17 mouse cellular contexts compared by ENCODE assay signal in the genomic region with DNA sequence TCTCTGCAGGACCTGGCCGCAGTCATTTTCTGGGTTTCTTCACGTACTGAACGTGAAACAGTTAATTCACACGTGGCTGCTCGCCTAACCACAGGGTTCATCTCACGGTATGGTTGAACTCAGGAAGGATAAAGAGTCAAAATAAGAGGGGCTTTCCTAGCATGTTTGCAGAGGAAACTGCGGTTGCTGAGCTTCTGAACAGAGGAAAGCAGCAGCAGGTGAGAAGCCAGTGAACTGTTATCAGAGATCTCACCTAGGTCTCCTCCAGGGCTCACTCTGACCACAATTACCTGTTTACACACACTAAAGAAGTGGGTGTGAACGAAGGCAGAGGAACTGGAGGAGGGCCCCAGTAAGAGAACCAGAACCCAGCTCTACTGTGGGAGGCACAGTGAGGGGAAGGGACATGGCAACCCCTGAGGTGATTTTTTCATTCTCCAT. TPM values are rescaled to one million over a fixed set of nuclear protein-coding genes. Genes with fewer than 3 reads are reported as not detected.
DNase-seq lines count a peak whose midpoint lies in the region; ATAC-seq and TF ChIP-seq lines count a peak whose summit lies in the region.
"Had no signal": no experiment of that assay in that cellular context is flagged by ENCODE, and none has a peak within 500 bp of the region (broad histone marks: within the 10 kb centered on the region; RNA-seq: fewer than 3 reads in every experiment).

No protein-coding gene starts in this region.

- no peak for TF ChIP-seq CTCF in CH12.LX (conservative IDR thresholded peaks at IDR 0.05 in 1 of 2, IDR thresholded peaks at IDR 0.05 in 1 of 2; ENCODE audit: low read depth in 2 of 2, low read length in 2 of 2)

- TF ChIP-seq POLR2A in CH12.LX (IDR thresholded peaks at IDR 0.05; ENCODE audit: low read depth, low read length), result 0 out of 2 replicates have a peak, but pooled peaks have one; percentile 42

- peak overlapping the region; percentile 67 for H3K27ac ChIP-seq in CH12.LX (ENCODE audit: insufficient read depth, low read depth)
- H3K27ac ChIP-seq: heart, embryonic 13.5 days; hindbrain, postnatal 0 days; liver, embryonic 15.5 days had no signal

- TF ChIP-seq EP300 in CH12.LX (IDR thresholded peaks at IDR 0.05; ENCODE audit: low read length), result peak; percentile 94

- in situ Hi-C loops in CH12.LX (cut with MboI; ENCODE audit: low pct_ligation_motif_present, low pct_unique_long_range_greater_than_20kb, low sequenced_read_pairs), result no loop called here

- H3K4me1 ChIP-seq in CH12.LX (ENCODE audit: control insufficient read depth in 1 of 2, insufficient read depth in 2 of 2), result peaks cover 19 to 75% of the 10 kb centered on the region in 2 experiments
- H3K4me1 ChIP-seq: heart, embryonic 13.5 days; liver, embryonic 15.5 days had no signal

- peaks cover 2% of the 10 kb centered on the region for H3K9me3 ChIP-seq in CH12.LX (replicated peaks; ENCODE audit: low read length)
- H3K9me3 ChIP-seq: heart, embryonic 13.5 days; liver, embryonic 15.5 days had no signal

- intact Hi-C loops in heart, postnatal 36 days (cut with DNase I), result no loop called here

- H3K36me3 ChIP-seq in CH12.LX (replicated peaks in 1 of 2; ENCODE audit: control insufficient read depth in 1 of 2, insufficient read depth in 1 of 2, low read length in 1 of 2), result peaks cover 0 to 9% of the 10 kb centered on the region in 2 experiments
- H3K36me3 ChIP-seq: heart, embryonic 13.5 days; liver, embryonic 15.5 days had no signal

- no peaks in the 10 kb centered on the region for H3K27me3 ChIP-seq in CH12.LX (replicated peaks)
- H3K27me3 ChIP-seq: heart, embryonic 13.5 days; liver, embryonic 15.5 days had no signal

- dilution Hi-C loops in CH12.LX (cut with MboI; ENCODE audit: extremely low pct_ligation_motif_present, extremely low pct_unique_long_range_greater_than_20kb, low sequenced_read_pairs), result no loop called here

- H3K9ac ChIP-seq in CH12.LX (ENCODE audit: insufficient read depth, low read depth), result no peak overlapping the region; the same call in 1 of the 2 replicates
- H3K9ac ChIP-seq: heart, embryonic 13.5 days; liver, embryonic 15.5 days had no signal

- peak; percentile 93 for ATAC-seq in neutrophil, adult 5-6 weeks (ENCODE audit: extremely low read depth, insufficient number of reproducible peaks, low FRiP score, poor library complexity, severe bottlenecking)
- ATAC-seq: hindbrain, postnatal 0 days had no signal

- H3K4me3 ChIP-seq in CH12.LX (replicated peaks in 1 of 3; ENCODE audit: low read depth in 2 of 3, low read length in 2 of 3, poor library complexity in 1 of 3), result no peak overlapping the region
- H3K4me3 ChIP-seq: heart, embryonic 13.5 days; liver, embryonic 15.5 days; myocyte had no signal

- DNase-seq in heart, adult 11 months, result peak; percentile 93
- no peak for DNase-seq in heart, postnatal 36 days
- peak; percentile 89 for DNase-seq in CH12.LX (ENCODE audit: extremely low read depth)
- peak; percentile 77 to 83 for DNase-seq in thymus, postnatal 10 days (ENCODE audit: low spot score in 2 of 2)
- DNase-seq in cerebellum, adult 18-20 months, result no peak
- DNase-seq in right cerebral cortex, adult 2 months (ENCODE audit: low spot score in 2 of 2), result no peak
- no peak for DNase-seq in kidney, postnatal 14 days
- DNase-seq: adrenal gland, adult 2 months; gastrocnemius, postnatal 10 days had no signal

- peaks cover 7% of the 10 kb centered on the region; the same call in 1 of the 2 replicates for H3K79me2 ChIP-seq in CH12.LX (replicated peaks; ENCODE audit: control insufficient read depth, extremely low read depth, insufficient read depth, poor library complexity, severe bottlenecking)

- H3K4me2 ChIP-seq in CH12.LX (ENCODE audit: insufficient read depth, low read depth, poor library complexity, severe bottlenecking), result peak overlapping the region; percentile 26
- H3K4me2 ChIP-seq: heart, embryonic 13.5 days; liver, embryonic 15.5 days had no signal

- peak; percentile 20 for TF ChIP-seq RAD21 in CH12.LX (IDR thresholded peaks at IDR 0.05; ENCODE audit: low read depth, low read length)

TF ChIP-seq in CH12.LX, 34 proteins besides CTCF, POLR2A, EP300 and RAD21:
- TF ChIP-seq IRF4 (IDR thresholded peaks at IDR 0.05; ENCODE audit: low read depth, low read length) (peak; percentile 84), ZMIZ1 (IDR thresholded peaks at IDR 0.05; ENCODE audit: low read depth, low read length) (peak; percentile 57; the same call in 1 of the 2 replicates), JUND (conservative IDR thresholded peaks at IDR 0.05; ENCODE audit: low read depth, low read length) (peak; percentile 69), BHLHE40 (IDR thresholded peaks at IDR 0.05; ENCODE audit: low read depth, low read length) (peak; percentile 100), MAFK (IDR thresholded peaks at IDR 0.05; ENCODE audit: insufficient replicate concordance, low read length) (peak; percentile 74), MAZ (IDR thresholded peaks at IDR 0.05; ENCODE audit: low read depth, low read length) (peak; percentile 76; the same call in 1 of the 2 replicates), USF2 (conservative IDR thresholded peaks at IDR 0.05; ENCODE audit: low read depth, low read length) (no peak), SMC3 (IDR thresholded peaks at IDR 0.05; ENCODE audit: low read depth, low read length) (peak; percentile 48), MAX (IDR thresholded peaks at IDR 0.05; ENCODE audit: low read length) (peak; percentile 96), MXI1 (IDR thresholded peaks at IDR 0.05; ENCODE audit: low read depth, low read length) (peak; percentile 88), ETS1 (conservative IDR thresholded peaks at IDR 0.05; ENCODE audit: low read depth, low read length) (peak; percentile 95), TCF12 (IDR thresholded peaks at IDR 0.05; ENCODE audit: low read depth, low read length) (peak; percentile 95), MEF2A (IDR thresholded peaks at IDR 0.05; ENCODE audit: borderline replicate concordance, low read depth, low read length) (peak; percentile 94), USF1 (IDR thresholded peaks at IDR 0.05; ENCODE audit: low read depth, low read length) (peak; percentile 40; the same call in 1 of the 2 replicates), CHD2 (IDR thresholded peaks at IDR 0.05; ENCODE audit: low read length) (peak; percentile 79), HCFC1 (IDR thresholded peaks at IDR 0.05; ENCODE audit: low read depth, low read length) (peak; percentile 32; the same call in 1 of the 2 replicates), ZC3H11A (IDR thresholded peaks at IDR 0.05; ENCODE audit: low read depth, low read length) (no peak), ZKSCAN1 (IDR thresholded peaks at IDR 0.05; ENCODE audit: borderline replicate concordance, low read depth, low read length) (no peak), ELF1 (IDR thresholded peaks at IDR 0.05; ENCODE audit: low read depth, low read length) (no peak; the same call in 1 of the 2 replicates), SIN3A (IDR thresholded peaks at IDR 0.05; ENCODE audit: low read length) (peak; percentile 85), KAT2A (IDR thresholded peaks at IDR 0.05; ENCODE audit: insufficient replicate concordance, low read length) (no peak), MYC (IDR thresholded peaks at IDR 0.05; ENCODE audit: low read depth, low read length) (peak; percentile 98), JUN (IDR thresholded peaks at IDR 0.05; ENCODE audit: insufficient read depth, low read depth, low read length) (peak; percentile 48; the same call in 1 of the 2 replicates), E2F4 (IDR thresholded peaks at IDR 0.05; ENCODE audit: insufficient replicate concordance, low read depth, low read length) (no peak), RCOR1 (conservative IDR thresholded peaks at IDR 0.05; ENCODE audit: low read depth, low read length) (peak; percentile 83)

RNA-seq across cellular contexts. Expression of a gene that starts 6.0 kb away (rescaled TPM):
- 10 to 100 TPM in 1 of 2 experiments, 1 to 10 TPM in 1; 8.1 to 11.8 TPM for total RNA-seq in heart, postnatal 36 days (2021)
- total RNA-seq in CH12.LX (2012; rRNA removed), result 136 and 144 TPM in 2 replicates
- total RNA-seq in CH12.LX (2014; rRNA removed), result 54.5 and 57.4 TPM in 2 replicates
- polyA plus RNA-seq in CH12.LX (2012; ENCODE audit: insufficient read length, low read depth), result 91.8 and 113 TPM in 2 replicates
- 288 and 296 TPM in 2 replicates for total RNA-seq in neutrophil, adult 5-6 weeks (2017)
- polyA plus RNA-seq: myocyte had no signal

RNA-seq across cellular contexts. Expression of a gene that starts 13.1 kb away (rescaled TPM):
- 1 to 10 TPM; 6.0 to 6.6 TPM for total RNA-seq in heart, postnatal 36 days (2021)
- total RNA-seq in CH12.LX (2012; rRNA removed) (82.1 and 82.3 TPM in 2 replicates), CH12.LX (2014; rRNA removed) (74.6 and 77.6 TPM in 2 replicates)
- 56.9 and 59.6 TPM in 2 replicates for polyA plus RNA-seq in CH12.LX (2012; ENCODE audit: insufficient read length, low read depth)
- 83.5 and 86.2 TPM in 2 replicates for total RNA-seq in neutrophil, adult 5-6 weeks (2017)
- polyA plus RNA-seq: myocyte had no signal

RNA-seq across cellular contexts. Expression of a gene that starts 14.5 kb away (rescaled TPM):
- under 1 TPM in 1 of 2 experiments, not detected in 1; 0.22 TPM for total RNA-seq in heart, postnatal 36 days (2021)
- total RNA-seq in CH12.LX (2012; rRNA removed) (14.5 and 16.3 TPM in 2 replicates), CH12.LX (2014; rRNA removed) (4.2 and 4.3 TPM in 2 replicates)
- 7.0 and 7.1 TPM in 2 replicates for polyA plus RNA-seq in CH12.LX (2012; ENCODE audit: insufficient read length, low read depth)
- 121 TPM in 2 replicates for total RNA-seq in neutrophil, adult 5-6 weeks (2017)
- total RNA-seq: gastrocnemius, postnatal 10 days; hindbrain, postnatal 0 days; left cerebral cortex, postnatal 25 days had no signal
- polyA plus RNA-seq: adrenal gland, adult 2 months; embryonic facial prominence, embryonic 11.5 days; forebrain, embryonic 11.5 days; heart, embryonic 13.5 days; hindbrain, postnatal 0 days; myocyte had no signal

RNA-seq across cellular contexts. Expression of a gene that starts 14.5 kb away (rescaled TPM):
- total RNA-seq in heart, postnatal 36 days (2021), result 1 to 10 TPM; 3.1 to 4.7 TPM
- 10.0 and 12.0 TPM in 2 replicates for total RNA-seq in CH12.LX (2012; rRNA removed)
- total RNA-seq in CH12.LX (2014; rRNA removed), result 8.0 and 8.8 TPM in 2 replicates
- 22.7 and 46.9 TPM in 2 replicates for polyA plus RNA-seq in CH12.LX (2012; ENCODE audit: insufficient read length, low read depth)
- 24.7 and 34.2 TPM in 2 replicates for total RNA-seq in neutrophil, adult 5-6 weeks (2017)
- total RNA-seq: hindbrain, postnatal 0 days had no signal
- polyA plus RNA-seq: adrenal gland, adult 2 months; embryonic facial prominence, embryonic 11.5 days; hindbrain, postnatal 0 days; liver, embryonic 15.5 days; myocyte had no signal

RNA-seq across cellular contexts. Expression of a gene that starts 24.9 kb away (rescaled TPM):
- 10 to 100 TPM; 40.5 to 46.0 TPM for total RNA-seq in heart, postnatal 36 days (2021)
- total RNA-seq in CH12.LX (2012; rRNA removed) (78.1 and 88.9 TPM in 2 replicates), CH12.LX (2014; rRNA removed) (128 and 158 TPM in 2 replicates)
- polyA plus RNA-seq in CH12.LX (2012; ENCODE audit: insufficient read length, low read depth), result 87.9 and 97.2 TPM in 2 replicates
- total RNA-seq in neutrophil, adult 5-6 weeks (2017), result 892 and 934 TPM in 2 replicates
- polyA plus RNA-seq: myocyte had no signal

Comparison
In these comparisons a context has a peak if more than half of its experiments do, and no peak if none do; other contexts are left out.
1. DNase-seq: peak in heart, adult 11 months (single experiment), CH12.LX (single experiment) and thymus, postnatal 10 days (2 of 2); none in heart, postnatal 36 days (0 of 2), cerebellum, adult 18-20 months (0 of 2), right cerebral cortex, adult 2 months (0 of 2) and kidney, postnatal 14 days (single experiment).
2. RNA of a gene that starts 6.0 kb away (total RNA-seq): 288 to 296 TPM in neutrophil, adult 5-6 weeks and 54.5 to 144 TPM in CH12.LX; 8.1 to 11.8 TPM in heart, postnatal 36 days; every median in the first group is over 4 times any median in the second.
3. RNA of a gene that starts 13.1 kb away (total RNA-seq): 83.5 to 86.2 TPM in neutrophil, adult 5-6 weeks and 74.6 to 82.3 TPM in CH12.LX; 6.0 to 6.6 TPM in heart, postnatal 36 days; every median in the first group is over 10 times any median in the second.